Mouse (Mus musculus) brain, adult 2 months (tissue): Measurements from ENCODE around the gene Myo6.
"Not testable (repeated sequence)": the region's sequence is repeated elsewhere in the genome, so short reads cannot be mapped to it uniquely, and the experiment has no call there.

Experiments used
- DNase-seq: peaks from one replicate; pipeline ENCODE4 v3.0.0; 2011; ENCODE audit warnings: low read depth, low spot score

Gene Myo6

GRCm38 (mm10) chr9:80296086-80296485 is 131.3 kb downstream of the Myo6 start:
- DNase-seq, result no peak

DNA sequence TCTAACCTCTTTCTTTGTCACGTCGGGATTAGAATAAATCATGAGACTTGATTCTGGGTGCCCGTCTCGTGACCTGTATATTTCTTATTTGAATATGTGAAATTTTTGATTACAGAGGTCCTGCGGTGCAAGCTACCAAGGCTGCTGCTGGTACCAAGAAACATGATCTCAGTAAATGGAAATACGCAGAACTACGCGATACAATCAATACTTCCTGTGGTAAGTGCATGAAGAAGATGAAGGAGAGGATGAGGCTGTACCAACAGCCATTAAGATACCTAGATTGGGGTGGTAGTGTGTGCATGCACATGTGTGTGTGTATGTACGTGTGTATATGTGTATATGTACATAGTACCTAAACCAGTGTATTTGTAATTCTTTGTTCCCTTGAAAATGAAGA is 134.2 kb downstream of the Myo6 start:
- no peak for DNase-seq

GRCm38 (mm10) chr9:80303518-80303917 is 138.7 kb downstream of the Myo6 start:
- DNase-seq, result peak; percentile 23

- no peak for DNase-seq
These were observed 141.6 kb downstream of the Myo6 start for GRCm38 (mm10) chr9:80306390-80306789.

GRCm38 (mm10) chr9:80306853-80307252 is 142.0 kb downstream of the Myo6 start:
- DNase-seq, result peak; percentile 17

DNA sequence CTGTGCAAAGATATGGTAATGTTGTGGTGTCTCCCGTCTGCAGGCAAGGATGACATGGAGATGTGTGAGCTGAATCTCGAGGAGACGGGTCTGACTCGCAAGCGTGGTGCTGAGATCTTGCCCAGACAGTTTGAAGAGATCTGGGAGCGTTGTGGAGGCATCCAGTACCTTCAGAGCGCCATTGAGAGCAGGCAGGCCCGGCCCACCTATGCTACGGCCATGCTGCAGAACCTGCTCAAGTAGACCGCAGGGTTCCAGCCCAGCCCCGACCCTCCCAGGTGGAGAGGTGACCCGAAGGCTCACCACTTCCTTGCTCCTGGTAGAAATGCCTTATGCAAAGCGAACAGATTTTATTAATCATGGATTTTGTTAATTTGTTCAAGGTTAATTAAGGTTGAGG is 142.8 kb downstream of the Myo6 start:
- no peak for DNase-seq

DNA sequence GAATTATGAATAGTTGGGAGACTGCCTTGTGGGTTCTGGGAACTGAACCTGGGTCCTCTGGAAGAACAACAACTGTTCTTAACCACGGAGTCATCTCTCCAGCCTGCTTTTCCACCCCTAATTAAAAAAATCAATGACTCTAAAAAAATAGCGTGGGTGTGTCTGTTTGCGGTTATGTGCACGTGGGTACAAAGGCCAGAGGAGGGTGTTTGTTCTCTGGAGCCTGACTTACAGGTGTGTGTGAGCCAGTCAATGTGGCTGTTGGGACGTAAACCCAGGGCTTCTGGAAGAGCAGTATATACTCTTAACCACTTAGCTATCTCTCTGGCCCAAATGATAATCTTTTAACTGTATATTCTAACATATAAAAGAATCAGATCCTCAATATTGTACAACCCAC is 148.8 kb downstream of the Myo6 start:
- no peak for DNase-seq

GRCm38 (mm10) chr9:80315922-80316321 is 151.1 kb downstream of the Myo6 start:
- DNase-seq, result no peak

GRCm38 (mm10) chr9:80318027-80318426 is 153.2 kb downstream of the Myo6 start:
- DNase-seq, result no peak

DNA sequence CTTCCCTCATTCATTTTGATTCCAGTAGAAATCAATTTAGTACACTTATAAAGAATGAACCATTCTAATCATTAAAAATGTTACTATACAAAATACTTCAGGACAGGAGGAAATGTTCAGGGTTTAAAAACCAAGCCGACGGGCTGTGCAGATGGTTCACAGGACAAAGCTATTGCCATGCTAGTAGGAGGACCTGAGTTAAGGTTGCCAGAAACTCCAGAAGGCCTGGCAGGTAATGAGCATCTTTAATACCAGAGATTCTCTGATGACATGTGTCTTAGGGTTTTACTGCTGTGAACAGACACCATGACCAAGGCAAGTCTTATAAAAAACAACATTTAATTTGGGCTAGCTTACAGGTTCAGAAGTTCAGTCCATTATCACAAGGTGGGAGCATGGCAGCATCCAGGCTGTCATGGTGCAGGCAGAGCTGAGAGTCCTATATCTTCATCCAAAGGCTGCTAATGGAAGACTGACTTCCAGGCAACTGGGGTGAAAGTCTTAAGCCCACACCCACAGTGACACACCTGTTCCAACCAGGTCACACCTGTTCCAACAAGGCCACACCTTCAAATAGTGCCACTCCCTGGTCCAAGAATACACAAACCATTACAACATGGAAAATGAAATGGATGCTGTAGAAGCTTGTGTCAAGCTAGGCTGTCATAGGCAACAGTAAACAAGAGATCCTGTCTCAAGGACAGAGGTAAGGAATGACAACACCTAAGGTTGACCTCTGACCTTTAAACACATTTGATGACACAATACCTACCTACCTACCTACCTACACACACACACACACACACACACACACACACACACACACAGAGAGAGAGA is 156.4 kb downstream of the Myo6 start:
- not testable (repeated sequence) for DNase-seq

- peak; percentile 73 for DNase-seq
These were observed 167.3 kb downstream of the Myo6 start for GRCm38 (mm10) chr9:80332153-80332552.

DNA sequence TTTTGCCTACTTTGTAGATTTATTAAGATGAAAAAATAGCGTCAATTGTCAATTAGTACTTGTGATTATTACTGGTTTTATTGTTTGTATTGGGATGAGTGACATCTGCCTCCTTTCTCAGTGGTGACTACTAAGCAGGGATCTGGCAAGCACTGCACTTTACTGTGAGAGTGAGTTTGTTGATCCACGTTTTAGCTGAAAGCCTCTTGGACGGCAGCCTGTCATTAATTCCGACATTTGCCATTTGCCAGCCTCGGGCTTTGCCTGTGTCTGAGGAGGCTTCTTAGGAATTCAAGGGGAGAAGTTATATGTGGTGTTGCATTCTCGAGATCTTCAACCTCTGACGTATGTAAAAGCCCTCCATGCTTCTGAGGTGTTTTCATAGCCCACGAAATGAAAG is 168.6 kb downstream of the Myo6 start:
- peak; percentile 18 for DNase-seq

- DNase-seq, result no peak
These were observed 169.3 kb downstream of the Myo6 start for GRCm38 (mm10) chr9:80333998-80334605.

GRCm38 (mm10) chr9:80335660-80336357 is 171.0 kb downstream of the Myo6 start:
- no peak for DNase-seq

DNA sequence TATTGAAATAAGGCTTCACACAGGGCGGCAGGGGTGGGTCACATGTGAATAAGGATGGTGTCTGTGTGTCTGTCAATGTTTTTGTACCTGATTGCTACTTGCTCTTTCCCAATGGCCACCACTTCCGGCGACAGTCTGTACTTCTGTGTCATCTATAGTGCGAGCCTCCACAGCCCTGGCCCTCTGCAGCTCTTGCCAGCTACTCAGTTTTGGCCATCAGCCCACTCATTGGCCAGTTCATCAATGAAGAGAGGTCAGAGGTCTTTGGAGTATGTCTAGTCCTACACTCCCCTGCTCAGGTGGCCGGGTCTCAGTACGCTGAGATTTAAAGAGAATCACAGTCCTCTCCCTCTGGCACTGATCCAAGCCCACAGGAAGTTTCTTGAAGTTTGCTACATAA is 173.2 kb downstream of the Myo6 start:
- DNase-seq, result no peak

DNA sequence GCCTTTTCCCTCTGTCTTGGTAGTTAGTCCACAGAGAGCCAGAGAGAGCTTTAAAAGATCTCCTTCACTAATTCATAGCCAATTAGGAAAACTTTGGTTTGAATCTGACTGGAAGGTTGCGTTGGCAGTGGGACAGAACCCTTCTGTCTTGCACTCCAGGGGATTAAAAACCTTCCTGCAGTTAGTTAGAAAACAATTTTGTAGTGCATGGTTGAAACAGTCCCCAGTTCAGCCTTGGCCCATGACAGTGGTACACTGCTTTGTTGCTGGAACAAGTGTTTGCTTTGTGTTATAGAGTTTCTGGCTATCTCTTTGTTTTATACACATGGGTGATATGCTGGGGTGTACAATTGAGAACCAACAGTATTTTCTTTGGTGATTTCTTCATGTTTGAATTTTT is 176.1 kb downstream of the Myo6 start:
- peak; percentile 27 for DNase-seq

DNA sequence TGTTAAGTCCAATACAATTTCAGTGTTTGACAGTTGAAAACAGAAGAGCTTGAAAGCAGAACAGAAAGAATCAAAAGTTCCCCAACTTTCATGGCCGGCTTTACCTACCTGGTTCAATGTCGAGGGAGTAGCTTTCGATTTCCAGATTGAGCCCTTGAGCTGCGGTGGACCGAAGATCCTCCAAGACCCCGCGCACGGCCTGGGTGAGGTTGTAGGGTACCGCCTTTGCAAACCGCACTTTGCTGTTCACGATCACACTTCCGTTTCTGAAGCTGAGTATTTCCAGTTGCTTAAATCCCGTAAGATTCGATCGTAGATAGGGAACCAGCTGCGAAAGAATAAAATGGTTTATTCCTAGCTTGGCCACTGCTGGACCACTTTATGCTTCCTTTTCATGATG is 176.9 kb downstream of the Myo6 start:
- DNase-seq, result no peak

GRCm38 (mm10) chr9:80342520-80342919 is 177.7 kb downstream of the Myo6 start:
- DNase-seq, result no peak

DNA sequence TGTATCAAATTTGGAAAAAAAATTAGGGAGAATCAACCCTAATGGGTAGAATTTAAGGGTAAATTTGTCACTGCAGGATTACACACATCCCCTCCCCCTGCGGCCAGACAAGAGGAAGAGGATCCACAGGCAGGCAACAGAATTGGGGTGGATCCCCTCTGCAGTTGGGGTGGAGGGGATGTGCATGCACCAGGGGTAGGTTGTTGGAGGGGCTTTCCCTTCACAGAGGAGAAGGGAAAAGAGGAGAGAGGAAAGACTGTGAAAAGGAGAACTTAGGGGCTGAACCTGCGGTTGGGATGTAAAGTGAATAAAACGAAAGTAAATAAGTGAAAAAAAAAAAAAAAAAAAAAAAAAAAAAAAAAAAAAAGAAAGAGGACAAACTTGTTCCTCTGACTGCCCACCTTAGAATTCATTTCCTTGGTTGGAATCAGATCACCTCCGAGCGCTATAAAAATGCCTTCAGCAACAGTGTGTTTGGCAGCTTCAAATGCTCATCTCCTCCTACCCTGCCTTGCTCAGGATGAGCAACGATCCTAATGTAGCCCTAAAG is 179.7 kb downstream of the Myo6 start:
- no peak for DNase-seq

DNA sequence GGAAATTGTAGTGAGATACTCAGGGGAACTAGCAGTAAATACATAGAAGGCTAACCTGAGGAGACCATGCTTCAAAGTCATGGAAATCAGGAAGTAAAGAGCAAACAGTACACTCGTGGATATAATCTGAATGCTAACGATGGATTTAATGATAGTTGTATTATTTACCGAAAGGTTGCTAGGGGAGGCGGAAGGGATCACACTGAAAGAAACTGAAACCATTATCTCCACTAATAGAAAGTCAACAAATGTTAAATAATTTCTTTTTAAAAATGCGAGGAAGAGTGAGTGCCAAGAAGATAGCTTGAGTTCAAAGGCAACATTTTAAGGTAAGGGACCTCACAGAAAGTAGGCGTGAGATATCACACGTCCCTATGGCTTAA is 186.5 kb downstream of the Myo6 start:
- DNase-seq, result no peak

DNA sequence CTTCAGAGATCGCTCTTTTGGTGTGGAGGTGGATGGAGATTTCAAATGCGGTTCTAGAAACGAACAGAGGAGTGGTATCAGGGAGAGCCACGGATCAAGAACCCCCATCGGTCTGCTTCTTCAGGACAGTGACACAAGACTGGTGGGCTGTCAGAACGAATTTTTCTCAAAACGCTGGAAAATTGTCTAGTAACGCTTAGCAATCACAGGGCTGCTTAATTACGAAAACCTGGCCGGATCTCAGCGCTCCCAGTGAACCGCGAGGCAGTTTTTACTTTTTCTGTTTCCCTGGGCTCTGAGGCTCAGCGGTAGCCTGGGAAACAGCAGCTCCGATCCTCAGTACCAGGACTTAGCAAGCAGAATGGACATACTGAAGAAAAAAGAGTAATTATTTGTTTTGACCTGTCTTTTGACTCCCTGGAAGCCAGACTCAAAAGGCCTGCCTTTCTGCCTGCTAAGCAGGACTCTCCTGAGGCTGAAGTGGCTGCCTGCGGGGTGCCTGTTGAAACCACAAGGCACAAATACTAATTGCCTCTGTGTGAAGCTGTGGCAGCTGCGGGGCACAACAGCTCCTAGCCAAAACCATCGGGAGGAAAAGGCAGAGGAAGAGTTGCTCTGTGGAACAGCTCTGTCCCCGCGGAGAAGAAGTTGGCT is 187.0 kb downstream of the Myo6 start:
- DNase-seq, result peak; percentile 39

GRCm38 (mm10) chr9:80360063-80360462 is 195.2 kb downstream of the Myo6 start:
- DNase-seq, result no peak
